Mouse (Mus musculus) kidney, postnatal 0 days (tissue): Measurements from ENCODE around the gene Metrn. TPM values are rescaled to one million over a fixed set of nuclear protein-coding genes. Genes with fewer than 3 reads are reported as not detected.

Experiments
- ATAC-seq: fragments of 200-750 bp; cut with Nextera tagmentation; replicated peaks from 2 replicates; pipeline ENCODE4 v1.8.0; 2017; ENCODE audit warnings: low read depth, moderate number of reproducible peaks, moderate TSS enrichment, moderate library complexity; ENCODE audit not compliant: low FRiP score
- DNase-seq: peaks from one replicate; pipeline ENCODE4 v3.0.0-alpha.2; 2016; ENCODE audit warnings: low spot score
- H3K27ac ChIP-seq: fragments of 300-500 bp; sonication (generic); 2 replicates; pipeline ENCODE4 v1.5.1; 2014; ENCODE audit warnings: mild to moderate bottlenecking
- H3K27me3 ChIP-seq: fragments of 300-500 bp; sonication (generic); 2 replicates; pipeline ENCODE4 v1.6.1; 2014; ENCODE audit warnings: low read length, mixed read lengths; ENCODE audit not compliant: insufficient read depth
- H3K36me3 ChIP-seq: fragments of 300-500 bp; sonication (generic); 2 replicates; pipeline ENCODE4 v1.6.1; 2014; ENCODE audit warnings: low read length, mixed read lengths; ENCODE audit not compliant: insufficient read depth
- H3K4me1 ChIP-seq: fragments of 300-500 bp; sonication (generic); replicated peaks from 2 replicates; pipeline ENCODE4 v1.6.1; 2014; ENCODE audit warnings: antibody characterized with exemption, low read length, mixed read lengths; ENCODE audit not compliant: insufficient read depth
- H3K4me2 ChIP-seq: fragments of 300-500 bp; sonication (generic); 2 replicates; pipeline ENCODE4 v1.6.1; 2014; ENCODE audit warnings: mild to moderate bottlenecking, low read length, moderate library complexity, mixed read lengths
- H3K4me3 ChIP-seq: fragments of 300-500 bp; sonication (generic); replicated peaks from 2 replicates; pipeline ENCODE4 v1.5.1; 2014; ENCODE audit warnings: low read depth, low read length
- H3K9ac ChIP-seq: fragments of 300-500 bp; sonication (generic); 2 replicates; pipeline ENCODE4 v1.6.1; 2014; ENCODE audit warnings: low read depth, low read length
- H3K9me3 ChIP-seq: fragments of 300-500 bp; sonication (generic); replicated peaks from 2 replicates; pipeline ENCODE4 v1.6.1; 2016; ENCODE audit warnings: low read length, inconsistent platforms, mixed read lengths
- CTCF ChIP-seq: IDR thresholded peaks from 2 replicates; pipeline ENCODE4 v1.5.1; 2016; ENCODE audit warnings: antibody characterized with exemption, low read depth, mild to moderate bottlenecking, moderate library complexity
- WGBS: fragments of 180-500 bp; shearing (Covaris S2); extraction: QIAGEN DNeasy Blood & Tissue Kit; methylation state at CpG from one replicate; pipeline ENCODE4 v1.1.7; 2014; 5-methylcytosine and 5-hydroxymethylcytosine counted together
- polyA plus RNA-seq: library from polyadenylated mRNA; unstranded; fragments of >200 nt; fragmentation: Nextera tagmentation; extraction: Ambion mirVana; gene quantifications from 2 replicates; pipeline ENCODE4 v1.2.1, GENCODE M21; 2015

The Metrn gene
- polyA plus RNA-seq, 1 experiment from 2014 or later: 45.4 TPM

GRCm38 (mm10) chr17:25835816-25836215, 38.9 kb upstream of the Metrn start:
- peaks cover 33% of the 10 kb centered on the region for H3K36me3 ChIP-seq
- WGBS: 86% methylated on average over 16 of the region's 16 CpGs
- ATAC-seq (no peak), DNase-seq (no peak)
- no peaks in the 10 kb centered on the region for H3K27me3 ChIP-seq
- H3K9ac ChIP-seq: no peak overlapping the region
- peak overlapping the region; percentile 84 for H3K27ac ChIP-seq
- H3K9me3 ChIP-seq: no peaks in the 10 kb centered on the region
- no peak overlapping the region for H3K4me3 ChIP-seq
- no peak for TF ChIP-seq CTCF
- peaks cover 45% of the 10 kb centered on the region for H3K4me1 ChIP-seq
- no peak overlapping the region for H3K4me2 ChIP-seq

GRCm38 (mm10) chr17:25835301-25835700, 38.4 kb upstream of the Metrn start:
- Histone ChIP-seq H3K27me3 (no peaks in the 10 kb centered on the region), H3K9ac (peak overlapping the region; percentile 76; the same call in 1 of the 2 replicates), H3K27ac (no peak overlapping the region), H3K4me3 (no peak overlapping the region), H3K4me1 (peaks cover 45% of the 10 kb centered on the region), H3K36me3 (peaks cover 33% of the 10 kb centered on the region), H3K9me3 (no peaks in the 10 kb centered on the region), H3K4me2 (peak overlapping the region; percentile 92)
- no peak for TF ChIP-seq CTCF
- WGBS: 94% methylated on average over 7 of the region's 7 CpGs
- ATAC-seq (no peak), DNase-seq (no peak)

DNA sequence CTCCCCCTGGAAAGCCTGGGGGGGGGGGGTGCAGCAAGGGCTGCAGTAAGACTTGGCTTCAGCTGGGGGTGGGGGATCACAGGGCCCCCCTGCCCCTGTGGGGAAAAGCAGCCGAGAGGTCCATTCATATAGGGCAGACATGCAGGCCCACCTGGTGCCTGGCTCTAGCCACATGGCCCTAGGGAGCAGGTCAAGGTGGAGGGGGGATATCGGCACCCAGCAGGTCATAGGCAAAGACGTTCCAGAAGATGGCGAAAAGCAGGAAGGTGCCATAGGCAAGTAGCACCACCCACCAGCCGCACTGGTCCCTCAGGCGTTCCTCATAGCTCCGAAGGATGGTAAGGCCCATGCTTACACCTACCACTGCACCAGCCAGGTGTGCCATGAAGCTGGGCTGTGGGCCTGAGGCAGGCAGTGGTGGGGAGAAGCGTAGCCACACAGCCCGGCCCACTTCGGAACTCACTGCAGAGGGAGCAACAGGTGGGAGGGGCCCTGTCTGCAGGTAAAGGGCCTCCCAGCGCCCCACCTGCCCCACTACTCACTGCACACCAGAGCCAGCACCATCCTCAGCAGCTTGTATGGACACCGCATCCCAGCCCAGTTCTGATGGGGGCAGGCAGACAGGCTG, 37.8 kb upstream of the Metrn start:
- peaks cover 30% of the 10 kb centered on the region; the same call in 1 of the 2 replicates for H3K36me3 ChIP-seq
- no peak for DNase-seq
- H3K4me1 ChIP-seq: peaks cover 50% of the 10 kb centered on the region
- 75% methylated on average over 12 of the region's 12 CpGs for WGBS
- H3K9me3 ChIP-seq: no peaks in the 10 kb centered on the region
- peak overlapping the region; percentile 76 for H3K9ac ChIP-seq
- no peak for TF ChIP-seq CTCF
- peak overlapping the region; percentile 81 for H3K4me3 ChIP-seq
- H3K27me3 ChIP-seq: no peaks in the 10 kb centered on the region
- peak overlapping the region; percentile 99 for H3K27ac ChIP-seq
- H3K4me2 ChIP-seq: peak overlapping the region; percentile 92
- no peak for ATAC-seq

- TF ChIP-seq CTCF: no peak
- Histone ChIP-seq H3K4me1 (peaks cover 54% of the 10 kb centered on the region), H3K9ac (peak overlapping the region; percentile 76), H3K27ac (peak overlapping the region; percentile 99), H3K9me3 (no peaks in the 10 kb centered on the region), H3K4me3 (peak overlapping the region; percentile 81), H3K4me2 (peak overlapping the region; percentile 92), H3K27me3 (no peaks in the 10 kb centered on the region), H3K36me3 (peaks cover 24% of the 10 kb centered on the region; the same call in 1 of the 2 replicates)
- ATAC-seq (no peak), DNase-seq (peak; percentile 26)
- 9% methylated on average over 6 of the region's 6 CpGs for WGBS
These were observed 37.1 kb upstream of the Metrn start for GRCm38 (mm10) chr17:25833961-25834594.

DNA sequence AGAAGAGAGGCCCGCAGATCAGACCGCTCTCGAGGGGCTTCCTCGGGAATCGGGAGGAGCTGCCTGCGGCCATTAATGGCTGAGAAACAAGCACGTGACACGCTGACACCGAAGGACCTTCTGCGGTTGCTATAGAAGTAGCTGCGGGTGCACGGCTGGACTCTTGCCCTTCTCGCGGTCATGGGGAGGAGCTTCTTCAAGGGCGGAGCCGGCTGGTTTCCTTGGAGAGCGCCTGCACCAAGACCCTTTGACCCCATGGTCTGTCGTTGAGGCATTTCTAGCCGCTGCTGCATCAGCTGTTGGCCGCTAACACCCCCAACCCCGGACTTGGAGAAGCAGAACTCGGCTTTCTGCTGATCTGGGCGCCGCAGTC, 36.3 kb upstream of the Metrn start, which contains the start of gene Stub1:
Stub1 (minus strand) TSS at position 114 of the 373 bp plus-strand sequence.
- Histone ChIP-seq H3K4me2 (peak within 1 kb of the TSS; percentile 92), H3K9me3 (no peaks in the 10 kb centered on the region), H3K27me3 (no peaks in the 10 kb centered on the region), H3K36me3 (peaks cover 21% of the 10 kb centered on the region; the same call in 1 of the 2 replicates), H3K4me3 (peak within 1 kb of the TSS; percentile 81), H3K4me1 (peaks cover 57% of the 10 kb centered on the region), H3K27ac (peak within 1 kb of the TSS; percentile 99), H3K9ac (peak within 1 kb of the TSS; percentile 83)
- 1% methylated on average over 24 of the region's 24 CpGs for WGBS
- no peak for TF ChIP-seq CTCF
- DNase-seq (peak; percentile 98), ATAC-seq (peak; percentile 74)

- ATAC-seq: peak; percentile 87
- Histone ChIP-seq H3K27me3 (no peaks in the 10 kb centered on the region), H3K36me3 (peaks cover 21% of the 10 kb centered on the region; the same call in 1 of the 2 replicates), H3K4me2 (peak overlapping the region; percentile 92), H3K9ac (peak overlapping the region; percentile 83), H3K27ac (peak overlapping the region; percentile 99), H3K4me3 (peak overlapping the region; percentile 81), H3K4me1 (peaks cover 59% of the 10 kb centered on the region), H3K9me3 (no peaks in the 10 kb centered on the region)
- no peak for TF ChIP-seq CTCF
- WGBS: under 1% methylated on average over 77 of the region's 77 CpGs
- DNase-seq: peak; percentile 100
These were observed 35.7 kb upstream of the Metrn start for GRCm38 (mm10) chr17:25832436-25833290.
